Mouse (Mus musculus) hindbrain, embryonic 16.5 days (tissue): ENCODE results near the gene Prune2. TPM values are rescaled to one million over a fixed set of nuclear protein-coding genes. Genes with fewer than 3 reads are reported as not detected.

ENCODE experiments used
- ATAC-seq: fragments of 200-750 bp; cut with Nextera tagmentation; 2 replicates; pipeline ENCODE4 v1.8.0; 2017; ENCODE audit warnings: moderate TSS enrichment, moderate library complexity
- H3K27ac ChIP-seq: fragments of 300-500 bp; sonication (generic); 2 replicates; pipeline ENCODE4 v1.5.1; 2014; ENCODE audit warnings: low read depth, mild to moderate bottlenecking, control low read depth, low read length, moderate library complexity
- H3K27me3 ChIP-seq: fragments of 300-500 bp; sonication (generic); replicated peaks from 2 replicates; pipeline ENCODE4 v1.6.1; 2014; ENCODE audit warnings: low read length; ENCODE audit not compliant: control insufficient read depth, insufficient read depth
- H3K36me3 ChIP-seq: fragments of 300-500 bp; sonication (generic); 2 replicates; pipeline ENCODE4 v1.6.1; 2014; ENCODE audit warnings: mild to moderate bottlenecking, low read length, moderate library complexity, mixed read lengths; ENCODE audit not compliant: control insufficient read depth, insufficient read depth
- H3K4me1 ChIP-seq: fragments of 300-500 bp; sonication (generic); 2 replicates; pipeline ENCODE4 v1.6.1; 2014; ENCODE audit warnings: low read depth, low read length; ENCODE audit not compliant: control insufficient read depth, insufficient read depth
- H3K4me2 ChIP-seq: fragments of 300-500 bp; sonication (generic); 2 replicates; pipeline ENCODE4 v1.6.1; 2014; ENCODE audit warnings: mild to moderate bottlenecking, low read length, control low read depth, moderate library complexity
- H3K4me3 ChIP-seq: fragments of 300-500 bp; sonication (generic); 2 replicates; pipeline ENCODE4 v1.5.1; 2014; ENCODE audit warnings: mild to moderate bottlenecking, low read length, control low read depth, moderate library complexity
- H3K9ac ChIP-seq: fragments of 300-500 bp; sonication (generic); 2 replicates; pipeline ENCODE4 v1.6.1; 2014; ENCODE audit warnings: low read depth, mild to moderate bottlenecking, control low read depth, low read length, moderate library complexity
- H3K9me3 ChIP-seq: fragments of 300-500 bp; sonication (generic); 2 replicates; pipeline ENCODE4 v1.6.1; 2014; ENCODE audit warnings: mild to moderate bottlenecking, low read length, moderate library complexity; ENCODE audit not compliant: control insufficient read depth
- WGBS: fragments of 180-500 bp; shearing (Covaris S2); extraction: QIAGEN DNeasy Blood & Tissue Kit; methylation state at CpG from one replicate; pipeline ENCODE4 v1.1.7; 2014; 5-methylcytosine and 5-hydroxymethylcytosine counted together
- polyA plus RNA-seq: library from polyadenylated mRNA; unstranded; fragments of >200 nt; fragmentation: Nextera tagmentation; extraction: Ambion mirVana; gene quantifications from 2 replicates; pipeline ENCODE4 v1.2.1, GENCODE M21; 2015

The Prune2 gene
- polyA plus RNA-seq, 1 experiment from 2014 or later, result 9.5 TPM

DNA sequence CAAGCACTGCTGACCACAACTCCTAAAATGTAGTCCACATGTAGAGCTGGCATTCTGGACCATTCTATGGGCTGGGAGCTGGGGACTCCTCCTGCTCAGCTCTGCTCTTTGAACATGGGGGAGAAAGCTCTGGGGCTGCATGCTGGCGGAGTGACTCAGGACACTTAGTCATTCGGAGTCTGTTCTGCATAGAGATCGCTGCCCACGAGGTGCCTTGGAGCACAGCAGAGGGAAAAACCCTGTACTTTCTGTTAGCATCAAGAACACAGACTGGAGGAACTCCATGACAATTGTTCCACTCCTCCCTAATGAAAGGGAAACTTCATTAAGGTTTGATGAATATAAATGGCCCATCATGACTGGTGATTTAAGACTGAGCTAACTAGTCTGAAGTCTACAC lies 68.8 kb downstream of the Prune2 start:
- Histone ChIP-seq H3K27ac (no peak overlapping the region), H3K36me3 (no peaks in the 10 kb centered on the region), H3K4me2 (no peak overlapping the region), H3K27me3 (no peaks in the 10 kb centered on the region), H3K9me3 (no peaks in the 10 kb centered on the region), H3K9ac (no peak overlapping the region), H3K4me1 (no peaks in the 10 kb centered on the region), H3K4me3 (no peak overlapping the region)
- 74% methylated on average over 4 of the region's 4 CpGs for WGBS
- ATAC-seq, result no peak

DNA sequence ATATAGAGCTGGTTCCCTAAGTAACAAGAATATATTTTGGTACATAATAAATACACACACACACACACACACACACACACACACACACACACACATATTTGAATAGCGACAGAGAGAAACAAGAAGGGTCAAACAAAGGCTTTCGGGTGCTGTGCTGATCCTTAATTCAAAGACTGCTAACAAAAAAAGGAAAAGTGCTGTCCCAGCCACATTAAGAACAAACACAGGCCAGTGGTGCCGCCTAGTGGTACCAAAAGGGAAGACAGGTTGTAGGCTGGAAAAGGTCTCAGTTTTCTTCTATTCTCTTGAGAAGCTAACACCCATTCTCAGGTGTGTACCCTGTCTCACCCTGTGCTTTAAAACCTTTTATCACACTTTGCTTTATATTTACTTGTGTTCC lies 74.4 kb downstream of the Prune2 start:
- WGBS, result 6% methylated on average over 3 of the region's 3 CpGs
- ATAC-seq, result no peak
- H3K9ac ChIP-seq, result no peak overlapping the region

DNA sequence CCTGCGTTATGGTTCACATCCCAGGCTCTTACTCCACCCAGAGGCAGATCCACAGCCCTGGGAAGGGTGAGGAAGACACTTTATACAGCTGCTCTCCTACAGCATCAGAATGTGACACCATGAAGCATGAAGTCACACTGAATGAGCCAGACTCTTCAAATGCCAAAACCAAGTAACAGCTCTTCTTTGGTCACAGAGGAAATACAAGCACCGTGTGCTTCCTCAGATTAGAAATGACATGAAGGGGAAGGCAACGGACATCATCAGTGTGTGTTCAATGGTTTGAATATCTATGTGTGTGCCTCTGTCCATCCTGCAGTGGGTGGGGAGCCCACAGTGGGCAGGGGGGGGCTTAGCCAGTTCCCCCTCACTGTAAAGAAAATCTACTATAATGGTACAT lies 76.4 kb downstream of the Prune2 start:
- Histone ChIP-seq H3K27ac (no peak overlapping the region), H3K27me3 (no peaks in the 10 kb centered on the region), H3K9me3 (no peaks in the 10 kb centered on the region), H3K4me3 (no peak overlapping the region), H3K36me3 (no peaks in the 10 kb centered on the region), H3K9ac (no peak overlapping the region), H3K4me1 (no peaks in the 10 kb centered on the region), H3K4me2 (no peak overlapping the region)
- no peak for ATAC-seq
- 73% methylated on average over 3 of the region's 3 CpGs for WGBS

More for the DNA sequence above, 74.4 kb downstream of the Prune2 start:
- Histone ChIP-seq H3K4me1 (no peaks in the 10 kb centered on the region), H3K27ac (no peak overlapping the region), H3K9me3 (no peaks in the 10 kb centered on the region), H3K27me3 (no peaks in the 10 kb centered on the region), H3K4me3 (no peak overlapping the region), H3K4me2 (no peak overlapping the region), H3K36me3 (no peaks in the 10 kb centered on the region)

DNA sequence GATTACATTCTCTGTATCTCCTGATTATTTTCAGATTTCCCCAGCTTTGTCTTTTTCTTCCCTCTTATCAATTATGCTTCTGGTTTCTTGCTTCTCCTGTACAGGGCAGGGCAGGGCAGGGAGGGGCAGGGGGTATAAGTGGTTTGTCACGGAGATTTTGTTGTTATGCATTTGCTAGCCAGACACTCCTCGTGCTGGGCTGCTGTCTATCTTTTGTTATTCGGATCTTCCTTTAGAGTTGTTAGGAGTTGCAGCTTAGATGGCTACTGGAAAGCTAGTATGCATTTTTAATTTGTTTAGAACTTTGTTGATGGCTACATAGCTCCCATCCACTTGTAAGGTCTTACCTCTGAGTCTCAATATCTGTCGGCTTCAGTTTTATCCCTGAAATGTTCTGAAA lies 91.0 kb downstream of the Prune2 start:
- WGBS, result 70% methylated on average over 4 of the region's 4 CpGs
- Histone ChIP-seq H3K27me3 (no peaks in the 10 kb centered on the region), H3K36me3 (no peaks in the 10 kb centered on the region), H3K4me3 (no peak overlapping the region), H3K27ac (no peak overlapping the region), H3K4me1 (no peaks in the 10 kb centered on the region), H3K9ac (no peak overlapping the region), H3K4me2 (no peak overlapping the region), H3K9me3 (no peaks in the 10 kb centered on the region)
- no peak for ATAC-seq

DNA sequence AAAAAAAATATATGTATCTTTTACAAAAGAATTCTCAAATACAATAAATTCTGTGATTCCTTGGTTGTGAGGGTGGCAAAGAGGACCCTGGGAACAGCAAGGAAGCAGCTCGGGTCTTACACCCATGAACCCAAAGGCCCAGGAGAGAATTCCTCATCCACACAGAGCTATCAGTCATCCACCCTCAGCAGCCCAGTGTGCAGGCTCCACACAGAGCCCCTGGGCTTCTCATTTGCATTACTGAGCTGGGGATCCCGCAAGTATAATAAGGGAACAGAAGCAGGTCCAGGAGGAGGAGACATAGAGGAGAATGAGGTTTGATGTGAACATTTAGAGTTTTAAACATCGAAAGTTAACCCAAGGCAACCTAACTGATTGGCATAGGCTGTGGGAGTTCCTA lies 100.0 kb downstream of the Prune2 start:
- no peak overlapping the region for H3K4me2 ChIP-seq
- H3K9me3 ChIP-seq, result no peaks in the 10 kb centered on the region
- no peaks in the 10 kb centered on the region for H3K36me3 ChIP-seq
- no peaks in the 10 kb centered on the region for H3K27me3 ChIP-seq
- H3K4me1 ChIP-seq, result no peaks in the 10 kb centered on the region
- no peak for ATAC-seq
- H3K4me3 ChIP-seq, result no peak overlapping the region
- H3K27ac ChIP-seq, result no peak overlapping the region
- WGBS, result 20% methylated on average over 3 of the region's 3 CpGs
- H3K9ac ChIP-seq, result no peak overlapping the region

DNA sequence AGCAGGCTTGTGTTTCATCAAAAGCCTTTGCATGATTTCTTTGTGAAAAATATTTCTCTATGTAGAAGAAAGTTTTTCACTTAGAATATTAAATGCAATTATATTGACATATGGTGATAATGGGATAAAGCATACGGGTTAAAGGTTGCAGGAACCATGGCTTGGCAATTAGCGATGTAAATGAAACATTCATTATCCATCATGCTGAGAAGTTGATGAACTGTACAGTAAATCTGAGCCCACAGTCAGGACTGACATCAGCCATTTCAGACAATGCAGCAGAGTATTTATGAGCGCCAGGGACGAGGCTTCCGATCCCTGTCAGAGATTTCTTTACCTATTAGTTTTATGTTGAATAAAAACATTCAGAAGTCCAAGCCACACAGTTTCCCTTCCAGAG lies 104.2 kb downstream of the Prune2 start:
- Histone ChIP-seq H3K27ac (no peak overlapping the region), H3K9me3 (no peaks in the 10 kb centered on the region), H3K27me3 (no peaks in the 10 kb centered on the region), H3K4me2 (no peak overlapping the region), H3K4me1 (no peaks in the 10 kb centered on the region), H3K4me3 (no peak overlapping the region), H3K36me3 (no peaks in the 10 kb centered on the region), H3K9ac (no peak overlapping the region)
- WGBS, result 69% methylated on average over 5 of the region's 5 CpGs
- no peak for ATAC-seq

DNA sequence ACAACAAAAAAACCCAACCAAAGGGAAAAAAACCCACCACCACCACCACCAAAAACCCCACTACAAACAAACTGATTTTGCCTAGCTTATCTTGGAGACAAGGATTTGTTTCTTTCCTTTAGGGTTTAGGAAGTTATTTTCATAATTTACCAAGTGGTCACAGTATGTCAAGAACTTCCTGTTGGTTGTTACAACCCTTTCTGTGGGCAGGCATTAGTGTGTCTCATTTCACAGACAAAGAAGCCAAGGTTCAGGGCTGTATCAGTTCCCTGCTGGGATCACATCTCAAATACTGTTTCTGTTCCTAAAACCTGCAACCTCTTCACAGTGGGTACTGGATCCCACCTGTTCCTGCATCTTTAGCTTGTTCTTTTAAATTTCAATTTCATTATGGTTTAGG lies 108.5 kb downstream of the Prune2 start:
- H3K27me3 ChIP-seq, result no peaks in the 10 kb centered on the region
- no peak for ATAC-seq

DNA sequence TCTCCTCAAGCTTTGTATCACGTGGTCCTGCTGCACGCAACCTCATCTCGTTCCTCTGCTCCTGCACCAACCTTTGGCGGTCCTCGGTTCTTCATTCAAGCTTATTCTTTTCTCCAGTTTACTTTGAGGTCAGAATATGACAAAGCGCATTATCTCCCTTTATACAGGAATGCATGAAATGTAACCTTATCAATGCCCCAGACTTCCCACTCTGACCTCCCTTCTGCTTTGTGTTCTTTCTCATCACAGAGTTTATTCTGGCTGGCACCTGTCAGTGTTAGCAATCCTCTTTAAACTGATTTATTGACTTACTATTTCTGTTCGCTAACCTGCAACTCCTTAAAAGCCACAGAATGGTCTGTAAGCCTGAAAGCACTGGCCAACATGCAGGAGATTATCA lies 113.1 kb downstream of the Prune2 start:
- H3K4me3 ChIP-seq, result no peak overlapping the region
- ATAC-seq, result no peak
- no peaks in the 10 kb centered on the region for H3K9me3 ChIP-seq
- no peaks in the 10 kb centered on the region for H3K27me3 ChIP-seq
- 86% methylated on average over 7 of the region's 7 CpGs for WGBS
- no peak overlapping the region for H3K9ac ChIP-seq
- no peaks in the 10 kb centered on the region for H3K36me3 ChIP-seq
- H3K27ac ChIP-seq, result no peak overlapping the region
- no peak overlapping the region for H3K4me2 ChIP-seq
- no peaks in the 10 kb centered on the region for H3K4me1 ChIP-seq

More for the DNA sequence above, 108.5 kb downstream of the Prune2 start:
- no peak overlapping the region for H3K27ac ChIP-seq
- H3K9ac ChIP-seq, result no peak overlapping the region
- no peaks in the 10 kb centered on the region for H3K4me1 ChIP-seq
- H3K4me2 ChIP-seq, result no peak overlapping the region
- no peaks in the 10 kb centered on the region for H3K9me3 ChIP-seq
- no peaks in the 10 kb centered on the region for H3K36me3 ChIP-seq
- H3K4me3 ChIP-seq, result no peak overlapping the region

DNA sequence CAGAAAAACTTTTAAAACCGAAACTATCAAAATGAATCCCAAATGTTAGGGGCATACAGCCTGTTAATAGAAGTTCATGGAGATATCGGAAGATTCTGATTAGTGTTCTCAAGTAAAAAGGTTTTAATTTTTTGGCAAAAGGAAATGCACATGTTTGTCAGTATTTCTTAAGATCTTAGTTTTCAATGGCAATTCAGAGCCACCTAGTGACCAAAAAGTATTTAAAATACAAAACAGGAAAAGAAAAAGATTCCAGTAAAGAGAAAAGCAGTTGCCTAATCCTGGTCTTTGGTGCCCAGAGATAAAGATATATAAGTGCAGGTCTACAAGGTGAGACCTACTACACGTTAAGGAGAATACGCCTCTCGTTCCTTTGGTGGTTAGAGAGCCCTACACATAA lies 115.3 kb downstream of the Prune2 start:
- WGBS, result 96% methylated on average over 5 of the region's 5 CpGs
- Histone ChIP-seq H3K36me3 (no peaks in the 10 kb centered on the region), H3K4me3 (no peak overlapping the region)

DNA sequence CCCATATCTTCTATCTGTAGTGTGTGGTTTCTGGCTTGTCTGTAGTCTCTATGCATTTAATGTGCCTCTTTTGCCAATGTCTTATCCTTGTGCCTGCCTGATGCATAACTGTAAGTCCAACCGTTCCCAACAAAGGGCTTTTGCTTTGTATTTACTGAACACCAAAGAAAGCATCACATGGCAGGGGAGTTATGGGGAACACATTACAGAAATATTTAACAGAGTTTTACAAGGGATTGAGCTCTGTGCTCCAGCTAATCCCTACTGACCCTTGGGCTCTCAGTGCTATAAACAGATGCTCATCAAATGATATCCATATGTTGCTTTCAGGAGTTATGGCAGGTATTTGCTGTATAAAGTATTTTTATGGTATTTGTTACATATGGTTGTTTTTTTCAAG lies 116.3 kb downstream of the Prune2 start:
- ATAC-seq, result no peak
- Histone ChIP-seq H3K36me3 (no peaks in the 10 kb centered on the region), H3K27me3 (no peaks in the 10 kb centered on the region), H3K27ac (no peak overlapping the region), H3K4me2 (no peak overlapping the region), H3K9ac (no peak overlapping the region), H3K4me3 (no peak overlapping the region), H3K9me3 (no peaks in the 10 kb centered on the region), H3K4me1 (no peaks in the 10 kb centered on the region)
- WGBS, result 93% methylated on average over 1 of the region's 1 CpGs

More for the DNA sequence above, 115.3 kb downstream of the Prune2 start:
- no peaks in the 10 kb centered on the region for H3K4me1 ChIP-seq
- no peak overlapping the region for H3K9ac ChIP-seq
- no peak overlapping the region for H3K27ac ChIP-seq
- no peak for ATAC-seq
- H3K4me2 ChIP-seq, result no peak overlapping the region
- H3K27me3 ChIP-seq, result no peaks in the 10 kb centered on the region
- no peaks in the 10 kb centered on the region for H3K9me3 ChIP-seq
